Mouse (Mus musculus) embryo, embryonic 11.5 days (tissue): ENCODE results near the gene Scarb2.

ENCODE experiments used
- DNase-seq: peaks from one replicate; pipeline ENCODE4 v3.0.0-alpha.2; 2012; ENCODE audit warnings: low read depth, low spot score

Gene Scarb2

DNA sequence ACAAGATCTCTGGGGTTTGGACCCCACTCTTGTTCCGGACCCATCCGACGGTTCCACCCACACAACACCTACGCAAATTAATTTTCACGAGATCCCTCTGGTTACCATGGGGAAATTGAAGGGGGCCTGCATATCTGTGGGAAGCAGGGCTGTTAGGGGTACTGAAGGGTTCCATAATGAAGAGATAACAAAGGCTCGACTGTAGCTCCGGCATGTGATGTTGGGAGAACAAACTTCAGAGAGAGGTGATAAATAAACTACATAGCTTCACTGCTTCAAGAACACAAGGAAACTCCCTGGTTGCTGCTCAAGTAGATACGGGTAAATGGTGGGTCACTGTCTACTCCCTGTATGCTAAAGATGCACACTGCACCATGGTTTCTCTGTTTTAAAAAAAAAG is 68.1 kb downstream of the Scarb2 start:
- no peak for DNase-seq

DNA sequence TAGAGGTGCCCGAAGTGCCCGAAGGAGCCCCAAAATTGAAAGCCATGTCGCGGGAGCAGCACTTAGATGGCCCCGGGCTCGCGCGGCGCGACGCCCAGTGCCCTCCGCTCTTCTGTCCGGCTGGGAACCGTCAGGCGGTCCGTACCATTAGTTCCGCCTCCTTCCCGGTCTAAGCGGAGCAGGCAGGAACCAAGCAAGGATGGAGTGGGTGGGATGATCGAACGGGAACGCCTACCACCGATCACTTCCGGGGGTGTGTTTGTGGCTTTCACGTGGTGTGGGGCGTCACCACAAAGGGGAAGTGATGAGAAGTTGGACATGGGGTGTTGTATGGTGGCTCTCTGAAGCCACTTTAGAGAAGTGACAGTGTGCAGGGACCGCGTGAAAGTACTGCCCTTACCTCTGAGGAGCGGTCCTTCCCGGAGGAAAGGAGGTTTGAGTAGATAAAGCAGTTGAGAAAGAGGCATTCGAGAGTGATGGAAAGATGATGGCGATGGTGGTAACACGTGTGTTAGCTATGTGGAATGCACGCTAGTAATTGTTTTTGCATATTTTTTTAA is 71.5 kb downstream of the Scarb2 start, which contains the start of gene Nup54:
Gene Nup54 (minus strand): TSS at position 195 of the 560 bp plus-strand sequence.
- DNase-seq = peak; percentile 95

DNA sequence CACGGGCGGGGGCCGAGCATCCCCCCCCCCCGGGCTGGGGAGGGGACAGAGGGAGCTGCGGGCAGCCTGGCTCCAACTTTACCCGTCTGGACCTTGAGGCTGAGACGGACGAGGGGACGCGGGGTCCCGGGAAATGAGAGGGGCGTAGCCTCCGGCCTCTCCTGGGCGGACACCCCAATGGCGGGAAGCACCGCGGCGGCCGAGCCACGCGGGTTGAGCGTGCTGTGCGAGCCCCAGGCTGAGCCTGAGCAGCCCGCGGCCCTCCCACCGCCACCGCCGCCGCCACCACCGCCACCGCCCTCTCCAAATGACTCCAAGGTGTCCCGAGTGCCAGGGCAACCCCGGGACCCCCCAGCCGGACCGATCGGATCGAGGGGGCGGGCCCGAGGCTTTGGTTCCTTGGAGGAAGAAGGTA is 72.1 kb downstream of the Scarb2 start:
- peak; percentile 8 for DNase-seq

DNA sequence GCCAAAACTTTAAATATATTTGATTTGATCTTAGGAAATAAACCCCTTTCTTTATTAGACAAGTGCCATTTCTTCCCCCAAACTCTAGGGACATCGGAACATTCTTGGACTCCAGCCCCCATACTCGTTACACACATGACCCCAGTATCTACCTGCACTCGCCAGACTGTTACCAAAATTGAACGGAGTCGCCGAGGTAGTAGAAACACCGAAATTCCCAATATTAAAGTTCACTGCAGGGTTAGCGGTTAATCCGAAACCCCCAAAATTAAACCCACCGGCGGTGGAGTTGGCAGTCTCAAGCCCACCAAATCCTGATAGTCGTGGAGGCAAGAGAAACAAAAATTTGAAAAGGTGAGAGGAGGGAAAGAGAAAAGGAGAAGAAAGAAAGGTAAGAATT is 72.6 kb downstream of the Scarb2 start:
- no peak for DNase-seq

DNA sequence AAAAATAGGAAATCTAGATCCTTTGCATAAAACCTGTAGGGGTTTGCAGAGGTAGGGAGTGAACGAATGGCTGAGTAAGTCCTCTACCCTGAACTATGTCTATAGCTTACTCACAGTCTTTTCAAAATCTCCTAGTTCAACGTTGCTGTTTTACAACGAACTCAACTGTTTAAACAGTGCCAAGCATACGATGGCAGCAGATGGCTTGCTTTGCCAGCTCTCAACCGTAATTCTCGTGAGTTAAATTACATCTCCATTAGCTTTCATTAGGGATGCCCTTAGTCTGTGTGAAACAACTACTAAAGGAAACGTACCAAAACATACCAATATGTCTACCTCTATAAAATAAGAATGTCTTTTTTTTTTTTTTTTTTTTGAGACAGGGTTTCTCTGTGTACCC is 75.0 kb downstream of the Scarb2 start:
- no peak for DNase-seq

DNA sequence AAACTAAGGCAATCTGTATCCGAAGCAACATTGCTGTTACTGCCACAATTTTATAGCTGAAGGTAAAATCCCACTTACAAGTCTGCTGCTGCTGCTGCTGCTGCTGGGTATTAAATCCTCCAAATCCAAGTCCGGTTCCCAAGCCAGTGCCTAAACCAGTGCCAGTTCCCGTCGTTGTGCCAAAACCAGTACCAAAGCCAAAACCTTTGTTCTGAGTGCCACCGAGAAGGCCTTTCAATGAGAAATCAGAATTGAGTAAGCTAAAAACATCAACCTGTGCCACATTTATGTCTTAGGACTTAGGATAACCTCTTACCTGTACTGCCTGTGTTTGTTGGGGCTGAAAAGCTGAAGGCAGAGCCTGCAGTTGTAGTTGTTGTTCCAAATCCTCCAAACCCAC is 75.9 kb downstream of the Scarb2 start:
- DNase-seq = no peak

DNA sequence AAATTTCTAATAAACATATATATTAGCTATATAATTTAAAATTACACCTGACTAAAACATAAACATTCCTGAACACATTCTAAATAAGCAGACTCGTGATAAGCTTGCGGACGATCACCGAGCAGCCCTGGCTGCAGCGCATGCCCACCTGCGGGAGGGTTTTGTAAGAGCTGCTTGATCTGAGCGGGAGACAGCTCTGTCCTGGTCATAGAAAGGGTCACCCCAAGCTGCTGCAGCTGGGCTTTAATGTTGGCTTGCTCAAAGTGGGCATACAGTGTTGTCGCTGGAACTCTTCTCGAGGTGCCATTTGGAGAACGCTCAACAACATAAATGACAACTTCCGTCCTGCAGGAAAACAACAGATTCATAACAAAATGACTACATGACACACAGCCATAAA is 82.5 kb downstream of the Scarb2 start:
- no peak for DNase-seq

DNA sequence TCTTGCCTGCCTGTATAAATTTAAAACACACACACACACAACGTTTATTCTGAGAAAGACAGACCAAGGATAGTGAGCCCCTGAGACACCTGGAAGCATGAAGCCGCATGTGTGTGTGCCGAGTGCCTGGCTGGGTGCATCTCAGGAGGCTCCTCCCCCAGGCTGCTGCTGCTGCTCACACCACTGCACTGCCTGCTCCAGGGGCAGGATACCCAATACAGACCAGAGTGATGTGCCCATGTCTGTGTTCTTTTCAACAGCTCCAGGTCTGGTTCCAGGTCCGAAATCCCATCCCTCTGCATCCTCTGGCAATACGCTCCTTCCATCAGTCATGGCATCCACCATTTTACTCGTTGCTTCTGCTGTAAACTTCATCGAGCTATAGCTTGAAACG is 92.7 kb downstream of the Scarb2 start:
- DNase-seq = no peak

DNA sequence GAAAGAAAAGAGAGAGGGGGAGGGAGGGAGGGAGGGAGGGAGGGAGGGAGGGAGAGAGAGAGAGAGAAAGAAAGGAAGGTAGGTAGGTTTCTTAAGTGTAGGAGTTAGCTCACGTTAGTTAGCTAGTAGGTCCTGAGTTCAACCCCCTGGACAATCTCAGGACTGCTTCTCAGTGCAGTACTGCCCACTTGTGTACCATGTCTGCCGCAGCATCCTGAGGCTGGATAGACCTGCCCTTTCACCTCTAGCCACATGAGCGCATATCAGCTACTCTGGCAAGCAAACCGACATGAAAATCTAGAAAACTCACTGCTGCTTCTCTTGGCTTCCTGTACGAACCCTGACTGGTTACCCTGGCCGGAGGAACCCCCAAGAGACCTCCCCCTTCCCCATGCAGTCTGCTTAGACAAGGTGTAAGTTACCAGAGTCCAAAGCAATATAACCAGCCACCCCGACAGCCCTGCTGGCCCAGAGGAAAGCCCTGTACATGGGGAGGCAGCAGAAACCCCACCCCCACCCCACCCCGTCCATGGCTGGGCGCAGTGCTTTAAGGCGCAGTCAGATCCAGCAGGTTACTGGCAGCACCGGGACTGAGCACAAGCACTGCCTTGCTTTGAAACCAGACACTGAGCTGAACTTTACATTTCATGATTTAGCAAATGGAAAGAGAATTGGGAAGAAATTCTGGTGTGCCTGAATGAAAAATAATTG is 93.2 kb downstream of the Scarb2 start:
- no peak for DNase-seq

DNA sequence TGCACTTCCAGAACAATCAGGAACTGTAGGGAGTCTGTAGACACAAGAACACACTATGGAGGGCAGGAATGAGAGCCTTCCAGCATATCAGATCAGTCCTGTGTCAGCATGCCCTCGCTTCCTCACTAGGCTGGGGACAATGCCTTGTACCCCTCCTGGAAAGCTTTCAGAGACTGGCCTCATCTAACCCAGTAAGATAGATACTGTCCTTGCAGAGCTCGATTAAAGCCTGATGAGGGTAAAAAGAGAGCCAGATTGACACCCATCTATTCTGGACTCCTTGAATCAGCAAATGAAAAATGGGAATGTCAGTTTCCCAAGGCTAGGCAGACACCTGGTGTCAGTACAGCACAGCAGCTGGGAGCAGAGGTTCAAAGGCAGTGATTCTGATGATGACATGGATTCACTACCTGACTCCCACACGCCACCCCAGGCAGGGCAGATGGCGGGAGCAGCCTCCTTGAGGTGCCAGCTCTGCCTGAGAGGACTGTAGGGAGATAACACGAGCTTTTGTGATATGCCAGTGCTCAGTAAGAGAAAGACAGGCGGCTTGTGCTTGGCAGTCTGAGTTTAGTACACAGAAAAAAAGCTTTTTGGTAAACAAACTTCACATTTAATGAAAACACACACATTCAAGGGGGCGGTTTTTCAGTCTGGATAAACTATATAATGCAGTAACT is 95.0 kb downstream of the Scarb2 start:
- DNase-seq = no peak

DNA sequence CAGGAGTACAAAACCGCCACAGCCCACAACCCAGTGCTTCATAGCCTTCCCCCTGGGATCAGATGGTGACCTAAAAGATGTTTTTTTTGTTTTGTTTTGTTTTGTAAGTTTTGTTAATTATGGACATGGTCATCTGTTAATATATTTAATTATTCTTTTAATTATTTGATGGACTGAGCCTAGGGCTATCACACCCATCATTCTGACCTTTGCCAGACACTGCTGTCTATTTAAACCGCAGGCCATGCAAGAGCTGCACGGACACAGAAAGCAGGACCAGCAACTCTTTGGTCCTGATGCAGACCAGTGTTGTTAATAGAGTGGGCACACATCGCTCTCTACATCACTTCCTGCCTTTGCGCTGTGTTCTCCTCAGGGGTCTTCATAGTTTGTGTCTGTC is 96.1 kb downstream of the Scarb2 start:
- no peak for DNase-seq

DNA sequence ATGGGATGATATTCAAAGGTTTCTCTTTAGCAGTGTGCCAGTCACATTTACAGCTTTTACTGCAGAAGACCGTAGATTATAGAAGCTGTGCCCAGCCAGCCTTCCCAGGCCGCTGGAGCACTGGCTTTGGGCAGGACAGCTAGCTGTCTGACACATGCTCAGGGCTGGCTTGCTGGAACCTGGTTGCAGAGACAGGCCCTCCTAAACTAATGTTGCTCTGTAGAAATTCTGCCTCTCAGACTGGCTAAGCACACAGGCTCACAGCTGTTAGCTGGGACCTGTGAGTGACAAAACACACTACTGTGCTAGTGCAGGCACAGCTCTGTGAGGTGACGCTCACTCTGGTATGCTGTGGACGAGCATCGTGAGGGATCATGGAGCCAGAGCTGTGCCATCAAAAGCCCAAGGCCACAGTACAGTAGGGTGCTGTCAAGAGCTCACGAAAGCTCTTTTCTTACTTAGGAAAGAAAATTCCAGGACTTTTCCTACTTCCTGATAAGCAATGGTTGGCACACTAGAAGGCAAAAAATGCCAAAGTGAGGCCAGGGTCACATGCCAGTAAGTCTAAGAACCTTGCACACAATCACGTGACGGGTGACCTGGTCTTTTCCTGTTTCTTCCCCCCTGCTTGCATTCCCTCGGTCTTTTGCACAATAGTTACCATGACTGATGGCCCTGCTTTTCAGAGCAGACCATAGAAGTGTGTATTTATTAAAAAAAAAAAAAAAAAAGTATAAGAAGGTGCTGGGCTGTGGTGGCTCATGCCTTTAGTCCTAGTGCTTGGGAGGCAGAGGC is 97.1 kb downstream of the Scarb2 start:
- DNase-seq = no peak

DNA sequence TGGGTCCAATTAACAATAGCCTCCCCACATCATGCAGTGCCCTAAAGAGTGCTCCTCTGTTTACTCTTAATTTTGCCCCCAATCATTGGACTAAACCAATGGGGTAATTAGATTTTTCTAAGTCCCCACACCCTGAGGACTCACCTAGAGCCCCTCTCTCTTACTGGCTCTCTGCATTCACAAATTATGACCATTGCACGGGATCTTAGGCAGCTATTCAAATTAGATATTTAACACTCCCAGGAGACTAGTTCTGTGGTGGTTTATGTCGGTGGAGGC is 102.3 kb downstream of the Scarb2 start:
- DNase-seq = no peak

DNA sequence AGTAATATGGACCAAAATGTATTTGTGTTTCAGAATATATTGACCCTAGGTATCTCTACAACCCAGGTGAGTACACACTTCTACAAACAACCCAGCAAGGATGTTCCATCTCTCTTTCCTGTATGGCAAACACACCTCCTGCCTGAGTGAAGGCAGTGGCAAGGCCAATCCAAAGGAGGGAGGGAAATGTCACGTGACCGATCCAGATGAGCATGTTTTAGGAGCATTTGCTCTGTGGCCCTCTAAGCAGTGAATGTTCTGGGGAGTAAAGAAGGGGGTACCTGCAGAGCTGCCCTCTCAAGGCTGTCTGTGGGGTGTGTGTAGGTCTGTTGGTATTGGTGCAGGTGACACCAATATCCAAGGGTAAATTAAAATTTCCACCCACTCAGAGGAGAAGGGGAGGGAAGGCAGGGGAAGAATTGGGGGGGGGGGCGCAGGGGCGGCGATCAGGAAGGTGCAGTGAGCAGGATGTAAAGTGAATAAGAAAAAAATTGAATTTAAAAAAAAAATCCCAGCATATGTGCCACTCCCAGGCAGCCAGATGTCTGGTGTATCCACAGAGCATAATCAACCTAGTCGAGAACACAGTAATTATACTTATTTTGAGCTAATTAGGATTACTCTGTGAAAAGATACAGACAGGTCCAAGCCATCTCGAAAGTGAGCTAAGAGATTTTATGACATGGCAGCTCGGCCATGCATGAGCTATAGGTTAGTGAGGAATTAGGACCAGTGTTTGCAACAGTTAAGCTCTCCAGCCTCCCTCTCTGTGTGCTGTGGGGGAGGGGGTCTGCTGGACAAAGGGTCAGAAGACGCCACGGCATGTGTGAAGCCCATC is 102.9 kb downstream of the Scarb2 start:
- no peak for DNase-seq

DNA sequence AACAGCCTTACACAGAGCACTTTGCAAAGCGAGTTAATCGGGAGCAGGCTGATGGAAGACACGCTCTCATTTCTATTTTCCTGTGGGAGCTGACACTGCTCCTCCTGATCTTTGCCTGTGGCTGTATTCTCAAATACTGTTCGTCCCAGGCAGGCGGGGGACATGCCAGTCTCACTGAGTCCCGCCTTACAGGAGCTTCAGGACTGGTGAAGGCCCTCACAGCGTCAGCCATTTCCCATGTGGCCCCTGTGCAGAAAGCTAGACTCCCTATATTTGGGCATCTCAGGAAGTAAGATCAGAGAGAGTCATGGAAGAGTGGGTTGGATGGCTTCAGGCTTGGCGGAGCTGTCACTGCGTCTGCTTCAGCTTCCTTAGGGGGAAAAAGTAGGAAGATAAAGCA is 103.8 kb downstream of the Scarb2 start:
- DNase-seq = no peak

DNA sequence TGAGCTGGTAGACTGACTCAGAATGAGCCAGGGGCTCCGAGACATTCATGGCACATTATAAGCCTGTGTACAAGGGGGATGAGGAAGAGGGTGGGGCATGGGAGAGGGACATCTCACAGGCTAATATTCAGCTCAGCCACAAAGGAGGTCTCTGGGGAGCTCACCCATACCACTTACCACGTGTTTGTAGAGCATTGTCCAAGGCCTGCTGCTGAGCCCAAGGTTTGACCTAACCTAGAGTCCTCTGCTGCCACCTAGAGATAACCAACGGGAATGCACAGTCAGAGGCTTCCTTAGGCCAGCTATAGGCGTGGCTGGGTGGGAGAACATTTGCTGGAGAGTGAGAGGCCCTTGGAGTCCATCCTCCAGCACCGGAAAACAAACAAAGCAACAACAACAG is 108.5 kb downstream of the Scarb2 start:
- DNase-seq = peak; percentile 73

DNA sequence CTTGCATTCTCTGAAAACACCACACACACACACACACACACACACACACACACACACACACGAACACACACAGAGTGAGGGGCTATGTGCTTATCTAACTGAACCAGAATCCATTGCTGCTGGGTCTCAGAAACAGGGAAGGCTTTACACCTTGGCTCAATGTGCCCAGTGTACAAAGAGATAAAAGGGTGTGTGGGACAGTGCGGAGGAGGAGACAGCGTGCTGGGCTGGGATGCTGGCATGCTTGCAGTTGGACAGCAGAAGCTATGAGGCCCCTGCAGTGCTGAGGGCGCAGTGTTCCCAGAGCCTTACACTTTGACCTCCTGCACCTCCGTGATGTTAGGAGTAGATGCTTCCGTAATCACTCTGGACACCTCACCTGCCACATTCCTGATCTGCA is 110.2 kb downstream of the Scarb2 start:
- DNase-seq = no peak

DNA sequence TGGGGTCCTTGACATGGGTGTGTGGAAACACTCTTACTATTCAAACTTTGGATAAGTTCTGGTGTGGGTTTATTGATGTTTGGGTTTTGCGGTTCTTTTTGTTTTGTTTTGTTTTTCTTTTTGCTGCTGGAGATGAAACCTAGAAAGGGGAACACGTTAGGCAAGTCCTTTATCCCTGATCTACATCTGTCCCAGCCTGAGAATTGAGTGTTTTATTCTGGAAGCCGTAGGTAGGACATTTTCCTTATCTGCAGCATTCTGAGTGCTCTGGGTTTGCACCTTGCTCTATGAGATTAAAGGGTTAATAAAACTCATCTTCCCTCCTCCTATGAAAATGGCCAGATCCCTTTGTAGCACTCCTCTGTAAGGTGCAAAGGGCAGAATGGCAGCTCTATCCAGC is 110.9 kb downstream of the Scarb2 start:
- no peak for DNase-seq

DNA sequence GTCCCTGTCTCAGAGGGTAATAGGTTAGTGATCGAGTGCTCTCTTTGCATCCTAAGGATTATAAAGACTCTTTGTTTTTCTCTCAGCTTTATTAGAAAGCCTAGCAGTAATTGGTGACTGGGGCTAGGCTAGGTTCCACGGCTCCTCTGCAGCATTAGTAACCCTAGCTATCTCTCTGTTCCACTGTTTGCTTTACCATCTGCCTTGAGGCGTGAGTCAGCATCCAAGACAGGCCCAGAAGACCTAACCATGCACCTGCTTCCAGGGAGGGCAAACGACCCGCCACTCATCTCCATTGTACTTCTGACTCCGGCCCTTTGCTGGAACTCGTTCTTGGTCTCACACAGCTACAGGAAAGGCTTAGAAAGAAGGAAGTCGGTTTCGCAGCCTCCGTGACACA is 112.8 kb downstream of the Scarb2 start:
- no peak for DNase-seq

DNA sequence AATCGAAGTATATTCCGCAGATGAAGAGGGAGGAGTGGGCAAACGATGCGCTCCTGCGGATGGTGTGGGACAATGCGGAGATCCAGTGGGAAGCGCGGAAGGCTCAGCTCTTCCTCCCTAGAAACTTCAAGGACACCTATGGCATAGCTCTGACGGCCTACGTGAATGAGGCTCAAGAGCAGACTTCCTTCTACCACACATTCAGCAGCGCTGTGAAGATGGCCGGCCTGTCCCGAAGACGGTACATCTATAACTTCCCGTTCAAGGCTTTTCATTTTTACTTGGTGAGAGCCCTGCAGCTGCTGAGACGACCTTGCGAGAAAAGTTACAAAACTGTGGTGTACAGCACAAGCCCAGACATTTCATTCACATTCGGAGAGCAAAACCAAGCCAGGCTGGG is 114.1 kb downstream of the Scarb2 start:
- no peak for DNase-seq
